Mouse (Mus musculus) embryonic facial prominence, embryonic 10.5 days (tissue): ENCODE measurements around the gene Thoc3. TPM values are rescaled to one million over a fixed set of nuclear protein-coding genes. Genes with fewer than 3 reads are reported as not detected.

ENCODE experiments used
- DNase-seq: peaks from one replicate; pipeline ENCODE4 v3.0.0-alpha.2; 2017; ENCODE audit warnings: low spot score
- H3K27ac ChIP-seq: fragments of 300-500 bp; sonication (generic); replicated peaks from 2 replicates; pipeline ENCODE4 v1.5.1; 2016; ENCODE audit warnings: mild to moderate bottlenecking
- H3K27me3 ChIP-seq: fragments of 300-500 bp; sonication (generic); replicated peaks from 2 replicates; pipeline ENCODE4 v1.6.1; 2016; ENCODE audit warnings: low read depth, mild to moderate bottlenecking; ENCODE audit not compliant: poor library complexity, severe bottlenecking
- H3K36me3 ChIP-seq: fragments of 300-500 bp; sonication (generic); replicated peaks from 2 replicates; pipeline ENCODE4 v1.6.1; 2016; ENCODE audit warnings: mild to moderate bottlenecking, moderate library complexity
- H3K4me1 ChIP-seq: fragments of 300-500 bp; sonication (generic); 2 replicates; pipeline ENCODE4 v1.6.1; 2016
- H3K4me3 ChIP-seq: fragments of 300-500 bp; sonication (generic); 2 replicates; pipeline ENCODE4 v1.5.1; 2016; ENCODE audit warnings: mild to moderate bottlenecking, moderate library complexity
- H3K9me3 ChIP-seq: fragments of 300-500 bp; sonication (generic); 2 replicates; pipeline ENCODE4 v1.6.1; 2016; ENCODE audit warnings: mild to moderate bottlenecking
- WGBS: fragments of 180-500 bp; shearing (Covaris S2); methylation state at CpG from one replicate; pipeline ENCODE4 v1.1.7; 2016; 5-methylcytosine and 5-hydroxymethylcytosine counted together
- polyA plus RNA-seq: library from polyadenylated mRNA; unstranded; fragments of >200 nt; fragmentation: Nextera tagmentation; extraction: Ambion mirVana; gene quantifications from 2 replicates; pipeline ENCODE4 v1.2.1, GENCODE M21; 2016

The Thoc3 gene
- polyA plus RNA-seq, 1 experiment from 2014 or later = 190 TPM

DNA sequence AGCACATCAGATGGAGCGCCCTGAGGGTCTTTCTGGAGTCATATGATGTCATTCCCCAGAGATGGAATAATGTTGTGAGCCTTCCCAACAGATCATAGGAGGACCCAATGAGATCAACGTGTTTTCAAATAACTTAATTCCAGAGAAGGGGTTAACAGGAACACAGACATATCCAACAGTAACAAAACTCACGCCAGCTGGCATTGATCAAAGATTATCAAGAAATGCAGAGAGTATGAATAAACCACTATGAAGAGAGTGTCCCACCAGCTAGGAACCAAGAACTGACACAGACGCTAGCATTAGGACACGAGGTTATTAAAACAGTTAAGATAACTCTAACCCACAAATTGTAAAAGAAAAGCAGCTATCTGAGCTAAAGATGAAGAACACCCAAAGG is 32.0 kb downstream of the Thoc3 start:
- DNase-seq = no peak
- Histone ChIP-seq H3K27me3 (no peaks in the 10 kb centered on the region), H3K4me1 (peaks cover 11% of the 10 kb centered on the region), H3K27ac (no peak overlapping the region), H3K36me3 (no peaks in the 10 kb centered on the region), H3K4me3 (no peak overlapping the region), H3K9me3 (no peaks in the 10 kb centered on the region)
- WGBS = 80% methylated on average over 5 of the region's 5 CpGs

DNA sequence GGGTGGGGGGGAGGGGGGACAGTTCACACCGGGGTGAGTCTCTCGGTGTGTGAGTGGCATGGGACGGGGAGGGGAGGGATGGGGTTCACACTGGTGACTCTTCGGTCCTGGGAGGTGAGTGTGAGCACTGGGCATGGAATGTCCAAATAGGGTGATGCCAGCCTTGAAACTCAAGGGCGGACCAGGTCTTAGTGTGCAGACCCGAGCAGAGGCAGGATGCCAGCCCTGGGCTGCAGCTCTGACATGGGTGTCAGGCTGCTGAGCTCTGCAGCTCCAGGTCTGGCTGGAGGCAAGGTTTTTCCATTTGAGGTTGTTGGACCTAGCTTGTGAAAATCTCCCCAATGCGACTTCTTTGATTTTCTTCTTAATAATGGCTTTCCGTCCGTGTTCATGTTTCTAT is 37.5 kb downstream of the Thoc3 start:
- H3K4me3 ChIP-seq = no peak overlapping the region
- H3K27ac ChIP-seq = no peak overlapping the region
- WGBS = 87% methylated on average over 9 of the region's 9 CpGs
- no peak for DNase-seq
- H3K4me1 ChIP-seq = no peaks in the 10 kb centered on the region; the same call in 1 of the 2 replicates
- H3K27me3 ChIP-seq = no peaks in the 10 kb centered on the region
- H3K36me3 ChIP-seq = no peaks in the 10 kb centered on the region
- no peaks in the 10 kb centered on the region for H3K9me3 ChIP-seq

DNA sequence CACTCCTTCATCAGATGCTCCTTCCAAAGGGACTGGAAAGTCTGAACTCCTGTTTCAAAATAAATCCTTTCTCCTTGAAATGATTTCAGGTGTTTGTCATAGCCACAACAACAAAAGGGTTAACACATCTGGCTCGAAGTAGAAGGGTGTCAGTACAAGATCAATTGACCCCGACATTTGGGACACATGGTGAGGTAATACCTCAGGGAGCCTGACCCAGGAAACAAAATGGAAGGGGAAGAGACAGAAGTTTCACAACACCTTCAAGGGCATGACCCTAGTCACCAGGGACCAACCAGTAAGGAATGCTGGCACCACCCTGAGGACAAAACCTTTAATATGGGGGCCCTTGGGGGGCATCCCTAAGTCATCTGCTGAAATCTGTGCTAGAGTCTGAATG is 38.6 kb downstream of the Thoc3 start:
- Histone ChIP-seq H3K27me3 (no peaks in the 10 kb centered on the region), H3K9me3 (no peaks in the 10 kb centered on the region), H3K36me3 (no peaks in the 10 kb centered on the region), H3K27ac (no peak overlapping the region), H3K4me3 (no peak overlapping the region), H3K4me1 (peaks cover 7% of the 10 kb centered on the region)
- no peak for DNase-seq
- 57% methylated on average over 2 of the region's 2 CpGs for WGBS

DNA sequence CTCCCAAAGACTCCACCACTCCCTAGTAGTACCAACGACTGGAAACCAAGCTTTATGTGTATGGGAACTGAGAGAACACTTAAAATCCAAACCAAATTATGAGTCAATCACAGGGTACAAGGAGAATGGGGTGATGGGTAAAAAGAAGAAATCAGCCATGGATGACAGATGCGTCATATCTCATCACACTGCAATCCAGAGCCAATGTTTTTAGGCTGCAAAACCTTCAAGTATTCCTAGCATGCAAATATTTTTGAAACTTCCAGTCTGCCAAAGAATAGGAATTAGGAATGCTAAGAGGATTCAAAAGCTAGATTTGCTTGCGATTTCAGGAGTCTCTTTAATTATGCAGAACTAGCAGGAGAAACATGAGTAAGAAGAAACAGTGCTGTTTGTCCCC is 39.9 kb downstream of the Thoc3 start:
- no peaks in the 10 kb centered on the region for H3K27me3 ChIP-seq
- H3K36me3 ChIP-seq = no peaks in the 10 kb centered on the region
- H3K27ac ChIP-seq = no peak overlapping the region
- no peak for DNase-seq
- H3K4me3 ChIP-seq = no peak overlapping the region
- 79% methylated on average over 3 of the region's 3 CpGs for WGBS
- peaks cover under 1% of the 10 kb centered on the region; the same call in 1 of the 2 replicates for H3K9me3 ChIP-seq
- H3K4me1 ChIP-seq = peaks cover 8% of the 10 kb centered on the region

DNA sequence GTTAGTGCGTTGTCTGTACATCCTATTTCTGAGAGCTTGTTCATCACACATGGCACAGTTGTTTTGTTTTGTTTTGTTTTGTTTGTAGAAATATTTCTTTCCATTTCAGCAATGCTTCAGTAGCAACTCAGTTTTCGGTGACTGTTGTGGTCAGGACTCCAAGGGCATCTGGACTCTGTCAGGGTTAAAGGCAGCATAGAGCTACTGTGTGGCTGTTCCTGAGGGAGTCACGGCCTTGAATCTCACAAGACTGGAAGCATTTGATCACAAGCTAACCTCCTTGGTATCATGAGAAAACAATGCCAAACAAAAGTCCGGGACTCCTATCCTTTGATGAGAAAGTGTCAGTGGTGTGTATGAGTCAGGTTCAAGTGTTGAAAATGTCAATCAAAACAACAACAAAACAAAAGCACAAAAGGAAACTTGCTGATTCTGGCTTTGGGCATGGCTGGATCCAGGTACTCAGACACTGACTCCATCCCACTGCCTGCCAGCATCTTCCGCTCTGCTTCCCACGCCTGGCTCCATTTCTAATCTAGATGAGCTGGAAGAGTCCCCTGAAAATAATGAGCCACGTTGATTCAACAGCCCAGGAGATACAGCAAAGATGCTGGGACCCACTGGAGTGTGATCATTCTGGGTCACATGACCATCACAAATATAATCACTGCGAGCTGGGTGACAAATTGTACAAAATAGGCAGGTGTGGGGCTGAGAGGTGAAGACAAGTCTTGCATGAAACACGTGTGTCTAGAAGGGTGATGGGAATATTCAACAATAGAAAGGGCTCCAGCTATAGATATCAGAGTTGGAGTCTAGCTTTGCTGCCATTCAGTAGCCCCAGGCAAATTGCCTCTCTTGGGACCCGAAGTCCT is 41.6 kb downstream of the Thoc3 start:
- Histone ChIP-seq H3K4me1 (peaks cover 8% of the 10 kb centered on the region), H3K4me3 (no peak overlapping the region), H3K9me3 (peaks cover 6% of the 10 kb centered on the region; the same call in 1 of the 2 replicates), H3K36me3 (no peaks in the 10 kb centered on the region), H3K27ac (no peak overlapping the region), H3K27me3 (no peaks in the 10 kb centered on the region)
- WGBS = 78% methylated on average over 10 of the region's 10 CpGs
- no peak for DNase-seq

DNA sequence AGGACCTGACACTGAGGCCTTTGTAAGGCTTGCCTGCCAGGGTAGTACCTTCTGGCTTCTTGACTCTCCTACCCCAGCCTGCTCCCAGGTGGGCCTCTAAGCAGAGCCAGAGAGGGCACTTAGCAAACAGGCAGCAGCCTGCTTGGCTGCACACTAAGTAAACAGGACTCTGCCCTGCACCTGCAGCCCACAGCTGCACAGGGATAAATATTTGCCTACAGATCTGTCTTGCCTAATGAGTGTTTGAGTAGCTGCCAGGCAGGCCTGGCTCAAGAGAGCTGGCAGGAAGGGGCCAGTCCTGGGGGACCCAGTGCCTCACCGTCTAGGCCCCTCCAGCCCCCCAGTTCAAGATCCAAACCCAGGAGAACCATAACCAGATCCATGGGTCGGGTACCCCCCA is 43.4 kb downstream of the Thoc3 start:
- DNase-seq = peak; percentile 55
- no peak overlapping the region for H3K4me3 ChIP-seq
- WGBS = 64% methylated on average over 2 of the region's 2 CpGs
- no peaks in the 10 kb centered on the region for H3K27me3 ChIP-seq
- H3K9me3 ChIP-seq = peaks cover 6% of the 10 kb centered on the region; the same call in 1 of the 2 replicates
- peaks cover 10% of the 10 kb centered on the region for H3K4me1 ChIP-seq
- H3K36me3 ChIP-seq = no peaks in the 10 kb centered on the region
- 0 out of 2 replicates have a peak overlapping the region, but pooled peaks have one; percentile 10 for H3K27ac ChIP-seq

DNA sequence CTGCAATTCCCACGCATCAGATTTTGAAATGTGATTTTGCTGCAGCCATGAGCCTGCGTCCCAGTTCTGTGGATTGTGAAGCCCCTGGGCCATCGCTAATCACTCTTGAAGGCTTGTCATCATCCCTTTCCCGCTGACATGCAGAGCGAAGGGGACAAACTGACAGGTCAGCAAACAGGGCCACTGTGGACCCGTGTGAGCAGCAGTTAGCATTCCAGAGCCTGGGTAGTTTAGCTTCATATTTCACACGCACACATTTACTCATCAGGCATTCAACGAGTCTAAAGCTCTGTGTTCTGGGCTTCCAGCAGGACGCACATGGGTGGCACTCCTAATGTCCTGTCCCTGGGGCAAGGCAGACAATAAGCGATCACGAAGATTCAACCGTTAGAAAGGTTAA is 48.4 kb downstream of the Thoc3 start:
- Histone ChIP-seq H3K9me3 (peaks cover 6% of the 10 kb centered on the region; the same call in 1 of the 2 replicates), H3K36me3 (no peaks in the 10 kb centered on the region), H3K27me3 (no peaks in the 10 kb centered on the region), H3K27ac (no peak overlapping the region), H3K4me1 (peaks cover 7% of the 10 kb centered on the region), H3K4me3 (no peak overlapping the region)
- DNase-seq = no peak
- 86% methylated on average over 12 of the region's 12 CpGs for WGBS

DNA sequence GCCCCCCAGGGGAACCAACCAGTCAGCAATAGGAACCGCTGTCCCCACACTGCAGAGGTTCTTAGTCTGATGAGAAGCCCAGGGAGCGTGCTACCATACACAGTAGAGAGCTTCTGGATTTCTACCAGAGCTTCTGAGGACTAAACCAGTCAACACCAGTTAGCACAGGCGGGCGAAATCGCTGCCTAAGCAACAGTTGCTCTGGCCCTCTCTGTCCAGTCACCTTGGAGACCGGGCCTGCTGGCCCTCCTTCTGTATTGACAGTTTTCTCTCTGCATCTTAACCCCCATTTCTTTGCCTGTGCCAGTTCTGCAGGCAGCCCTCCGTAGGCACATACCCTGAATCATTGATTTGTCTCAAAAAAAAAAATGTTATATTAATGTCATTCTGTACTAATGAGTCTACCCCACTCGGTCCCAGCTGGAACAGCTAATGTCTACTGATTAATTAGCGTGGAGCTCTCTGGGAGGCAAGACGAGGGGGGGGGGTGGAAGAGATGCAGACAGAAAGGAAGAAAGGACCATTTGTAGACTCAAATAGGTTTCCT is 49.8 kb downstream of the Thoc3 start:
- peaks cover 6% of the 10 kb centered on the region; the same call in 1 of the 2 replicates for H3K9me3 ChIP-seq
- no peak for DNase-seq
- no peaks in the 10 kb centered on the region for H3K27me3 ChIP-seq
- H3K4me3 ChIP-seq = no peak overlapping the region
- no peak overlapping the region for H3K27ac ChIP-seq
- H3K36me3 ChIP-seq = no peaks in the 10 kb centered on the region
- peaks cover 4% of the 10 kb centered on the region; the same call in 1 of the 2 replicates for H3K4me1 ChIP-seq
- 80% methylated on average over 10 of the region's 10 CpGs for WGBS

DNA sequence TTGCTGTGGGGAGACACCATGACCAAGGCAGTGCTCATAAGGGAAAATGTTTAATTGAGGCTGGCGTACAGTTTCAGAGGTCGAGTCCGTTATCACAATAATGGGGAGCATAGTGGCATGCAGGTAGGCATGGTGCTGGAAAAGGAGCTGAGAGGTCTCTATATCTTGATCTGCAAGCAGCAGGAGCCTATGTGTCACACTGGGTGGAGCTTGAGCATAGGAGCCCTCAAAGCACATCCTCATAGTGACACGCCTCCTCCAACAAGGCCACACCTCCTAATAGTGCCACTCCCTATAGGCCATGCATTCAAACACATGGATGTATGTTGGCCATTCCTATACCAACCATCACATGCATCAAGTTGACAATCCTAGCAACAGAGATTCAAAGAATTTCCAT is 53.6 kb downstream of the Thoc3 start:
- Histone ChIP-seq H3K27me3 (no peaks in the 10 kb centered on the region), H3K27ac (no peak overlapping the region), H3K4me1 (peaks cover 15% of the 10 kb centered on the region), H3K9me3 (no peaks in the 10 kb centered on the region), H3K4me3 (no peak overlapping the region), H3K36me3 (no peaks in the 10 kb centered on the region)
- 94% methylated on average over 4 of the region's 4 CpGs for WGBS
- DNase-seq = no peak

DNA sequence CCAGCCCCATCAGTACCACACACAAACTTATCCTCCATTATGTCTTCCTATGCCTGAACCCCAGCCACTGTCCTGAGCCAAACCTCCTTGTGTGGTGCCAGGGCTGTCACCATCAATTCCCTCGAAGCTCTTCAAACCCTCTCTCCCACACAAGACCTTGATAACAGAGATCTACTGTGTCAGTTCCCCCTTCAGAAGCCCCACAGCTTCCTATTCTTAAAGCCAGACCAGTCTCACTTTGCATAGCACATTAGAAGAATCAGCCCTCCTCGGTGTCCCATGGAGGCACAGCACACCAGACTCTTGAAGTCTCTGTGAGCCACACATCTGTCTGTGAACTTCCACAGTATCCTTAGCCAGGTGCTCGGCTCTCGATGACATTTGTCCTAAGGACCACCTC is 55.9 kb downstream of the Thoc3 start:
- 84% methylated on average over 4 of the region's 4 CpGs for WGBS
- no peaks in the 10 kb centered on the region for H3K36me3 ChIP-seq
- H3K4me1 ChIP-seq = peaks cover 15% of the 10 kb centered on the region
- no peak overlapping the region for H3K4me3 ChIP-seq
- H3K27ac ChIP-seq = 0 out of 2 replicates have a peak overlapping the region, but pooled peaks have one; percentile 5
- no peaks in the 10 kb centered on the region for H3K9me3 ChIP-seq
- H3K27me3 ChIP-seq = no peaks in the 10 kb centered on the region
- DNase-seq = no peak

DNA sequence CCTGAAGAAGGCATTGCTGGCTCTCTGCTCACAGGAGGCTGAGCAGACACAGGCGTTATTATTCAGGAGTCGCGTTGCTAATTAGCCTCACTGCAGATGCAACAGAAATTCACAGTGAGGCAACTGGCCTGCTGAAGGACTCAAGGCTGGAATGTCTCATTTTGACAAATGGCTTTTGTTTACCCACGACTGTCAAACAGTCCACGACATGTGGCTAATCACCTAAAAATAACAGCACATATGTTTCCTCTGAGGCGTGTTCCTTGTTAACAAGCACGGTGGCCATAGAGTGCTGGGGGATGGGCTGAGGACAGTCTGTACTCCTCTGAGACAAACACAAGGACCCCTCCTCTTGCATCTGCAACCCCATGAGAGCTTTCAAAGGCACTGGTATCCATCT is 56.4 kb downstream of the Thoc3 start:
- DNase-seq = peak; percentile 26
- no peaks in the 10 kb centered on the region for H3K9me3 ChIP-seq
- H3K27me3 ChIP-seq = no peaks in the 10 kb centered on the region
- 19% methylated on average over 7 of the region's 7 CpGs for WGBS
- H3K27ac ChIP-seq = no peak overlapping the region
- H3K4me3 ChIP-seq = no peak overlapping the region
- H3K36me3 ChIP-seq = no peaks in the 10 kb centered on the region
- H3K4me1 ChIP-seq = peaks cover 15% of the 10 kb centered on the region

DNA sequence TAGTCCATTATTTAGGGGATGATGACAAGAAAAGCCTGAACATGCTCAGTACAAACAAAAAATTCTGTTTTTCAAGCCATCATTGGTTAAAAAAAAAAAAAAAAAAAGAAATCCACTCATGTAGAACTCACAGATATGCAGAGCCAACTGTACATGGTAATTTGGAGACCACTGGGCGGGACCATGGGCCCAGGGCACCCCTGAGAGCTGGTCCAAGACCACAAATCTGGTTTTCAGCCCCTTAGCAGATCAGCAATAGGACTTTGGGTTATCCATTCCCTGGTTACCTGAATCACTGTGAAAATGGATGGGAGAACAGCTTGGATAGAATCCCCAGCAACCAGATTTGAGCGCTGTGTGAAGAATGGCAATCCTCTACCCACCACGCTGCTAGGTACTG is 57.0 kb downstream of the Thoc3 start:
- Histone ChIP-seq H3K36me3 (no peaks in the 10 kb centered on the region), H3K4me1 (peaks cover 15% of the 10 kb centered on the region), H3K9me3 (no peaks in the 10 kb centered on the region), H3K27me3 (no peaks in the 10 kb centered on the region), H3K27ac (no peak overlapping the region), H3K4me3 (no peak overlapping the region)
- WGBS = 87% methylated on average over 3 of the region's 3 CpGs
- no peak for DNase-seq
